Mouse (Mus musculus): ENCODE measurements around the gene Ift88. TPM values are rescaled to one million over a fixed set of nuclear protein-coding genes. Genes with fewer than 3 reads are reported as not detected.

Gene Ift88
- polyA plus RNA-seq (2014; fragmentation: Nextera tagmentation; extraction: Ambion mirVana): 4.8 and 8.6 TPM in 2 replicates

GRCm38 (mm10) chr14:57423432-57424211 is at the start of gene Ift88:
TSS of gene Ift88 (plus strand) at chr14:57424062.
- ATAC-seq (replicated peaks; ENCODE audit: insufficient number of reproducible peaks, low FRiP score, low TSS enrichment): peak; percentile 96
- H3K4me3 ChIP-seq (ENCODE audit: low read depth, low read length): peak within 1 kb of the TSS; percentile 87
- peak within 1 kb of the TSS; percentile 29; the same call in 1 of the 2 replicates for H3K27ac ChIP-seq (ENCODE audit: low read depth, low read length)
- H3K4me2 ChIP-seq: peak within 1 kb of the TSS; percentile 73
- no peaks in the 10 kb centered on the region for H3K27me3 ChIP-seq (ENCODE audit: control insufficient read depth, insufficient read depth, low read length)
- no peaks in the 10 kb centered on the region for H3K36me3 ChIP-seq (ENCODE audit: control insufficient read depth, insufficient read depth, low read length)
- peaks cover 2% of the 10 kb centered on the region; the same call in 1 of the 2 replicates for H3K4me1 ChIP-seq (ENCODE audit: control insufficient read depth, insufficient read depth, low read length)
- WGBS (ENCODE audit: insufficient replicate concordance): 4% methylated on average over 35 of the region's 42 CpGs
- peak within 1 kb of the TSS; percentile 80 for H3K9ac ChIP-seq (ENCODE audit: low read depth, low read length)
- H3K9me3 ChIP-seq (replicated peaks; ENCODE audit: control insufficient read depth, low read length): no peaks in the 10 kb centered on the region

DNA sequence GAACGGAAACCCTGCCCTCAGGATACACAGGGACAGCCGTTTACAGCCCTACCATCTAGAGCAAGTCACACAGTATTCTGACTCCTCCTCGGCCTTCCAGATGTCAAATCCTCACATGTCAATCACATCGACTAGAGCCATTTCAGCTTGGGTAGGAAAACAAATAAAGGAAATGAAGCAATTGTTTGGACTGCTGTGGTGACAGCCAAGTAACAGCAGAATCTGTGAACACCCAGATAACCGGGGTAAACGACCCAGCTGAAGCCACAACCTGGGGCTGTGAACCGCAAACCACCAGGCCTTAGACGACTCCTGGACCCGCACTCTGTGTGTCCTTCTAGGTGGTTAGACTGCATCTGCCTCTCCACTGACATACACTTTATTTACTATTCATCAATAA is 48.7 kb upstream of the Ift88 start:
- Histone ChIP-seq H3K4me1 (ENCODE audit: control insufficient read depth, insufficient read depth, low read length) (no peaks in the 10 kb centered on the region), H3K4me2 (no peak overlapping the region), H3K36me3 (ENCODE audit: control insufficient read depth, insufficient read depth, low read length) (no peaks in the 10 kb centered on the region), H3K4me3 (ENCODE audit: low read depth, low read length) (no peak overlapping the region), H3K9me3 (replicated peaks; ENCODE audit: control insufficient read depth, low read length) (no peaks in the 10 kb centered on the region), H3K27ac (ENCODE audit: low read depth, low read length) (no peak overlapping the region), H3K27me3 (ENCODE audit: control insufficient read depth, insufficient read depth, low read length) (peaks cover 4% of the 10 kb centered on the region; the same call in 1 of the 2 replicates), H3K9ac (ENCODE audit: low read depth, low read length) (no peak overlapping the region)
- no peak for ATAC-seq (replicated peaks; ENCODE audit: insufficient number of reproducible peaks, low FRiP score, low TSS enrichment)
- WGBS (ENCODE audit: insufficient replicate concordance): 71% methylated on average over 9 of the region's 9 CpGs

DNA sequence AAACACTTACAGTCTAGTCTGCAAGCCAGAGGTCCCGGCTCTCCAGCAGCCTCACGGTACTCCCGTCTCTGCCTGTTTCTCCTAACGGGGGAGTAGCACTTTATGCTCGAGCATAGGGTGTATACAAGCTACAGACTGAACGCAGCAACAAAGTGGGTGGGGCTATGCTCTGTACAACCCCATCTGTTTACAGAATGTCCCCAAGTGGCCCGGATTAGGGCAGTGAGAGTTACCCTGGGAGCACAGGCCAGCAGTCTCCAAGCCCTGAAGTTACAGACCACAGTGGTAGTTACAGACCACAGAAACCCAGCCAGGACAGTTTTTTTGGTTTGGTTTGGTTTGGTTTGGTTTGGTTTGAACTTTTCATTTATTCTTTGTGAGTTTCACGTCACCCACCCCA is 47.8 kb upstream of the Ift88 start:
- no peak overlapping the region for H3K4me2 ChIP-seq
- no peak overlapping the region for H3K4me3 ChIP-seq (ENCODE audit: low read depth, low read length)
- no peak overlapping the region for H3K9ac ChIP-seq (ENCODE audit: low read depth, low read length)
- ATAC-seq (replicated peaks; ENCODE audit: insufficient number of reproducible peaks, low FRiP score, low TSS enrichment): no peak
- 66% methylated on average over 8 of the region's 8 CpGs for WGBS (ENCODE audit: insufficient replicate concordance)
- H3K36me3 ChIP-seq (ENCODE audit: control insufficient read depth, insufficient read depth, low read length): no peaks in the 10 kb centered on the region
- H3K9me3 ChIP-seq (replicated peaks; ENCODE audit: control insufficient read depth, low read length): no peaks in the 10 kb centered on the region
- no peaks in the 10 kb centered on the region for H3K4me1 ChIP-seq (ENCODE audit: control insufficient read depth, insufficient read depth, low read length)
- peaks cover 4% of the 10 kb centered on the region; the same call in 1 of the 2 replicates for H3K27me3 ChIP-seq (ENCODE audit: control insufficient read depth, insufficient read depth, low read length)
- H3K27ac ChIP-seq (ENCODE audit: low read depth, low read length): no peak overlapping the region

DNA sequence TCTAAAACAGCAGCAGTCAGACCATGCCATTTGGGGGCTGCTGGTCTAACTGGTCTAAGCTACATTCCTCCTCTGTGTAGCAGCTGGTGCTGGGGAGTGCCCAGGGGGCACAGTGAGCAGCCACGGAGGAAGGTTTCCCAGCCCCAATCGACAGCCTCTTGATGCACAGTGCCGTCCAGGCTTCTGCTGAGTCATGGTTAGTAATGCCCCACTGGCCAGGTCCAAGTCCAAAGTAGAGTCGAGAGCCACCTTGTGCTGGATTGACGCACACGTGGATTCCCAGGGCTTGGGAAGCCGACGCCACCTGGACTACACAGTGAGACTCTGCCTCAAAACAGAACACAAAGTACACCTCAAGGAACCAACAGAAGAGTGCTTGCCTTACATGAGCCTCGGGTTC is 46.9 kb upstream of the Ift88 start:
- WGBS (ENCODE audit: insufficient replicate concordance): 76% methylated on average over 9 of the region's 9 CpGs
- Histone ChIP-seq H3K9me3 (replicated peaks; ENCODE audit: control insufficient read depth, low read length) (no peaks in the 10 kb centered on the region), H3K4me2 (no peak overlapping the region), H3K4me1 (ENCODE audit: control insufficient read depth, insufficient read depth, low read length) (no peaks in the 10 kb centered on the region), H3K4me3 (ENCODE audit: low read depth, low read length) (no peak overlapping the region), H3K36me3 (ENCODE audit: control insufficient read depth, insufficient read depth, low read length) (no peaks in the 10 kb centered on the region), H3K27ac (ENCODE audit: low read depth, low read length) (no peak overlapping the region), H3K9ac (ENCODE audit: low read depth, low read length) (no peak overlapping the region), H3K27me3 (ENCODE audit: control insufficient read depth, insufficient read depth, low read length) (peaks cover 4% of the 10 kb centered on the region; the same call in 1 of the 2 replicates)
- no peak for ATAC-seq (replicated peaks; ENCODE audit: insufficient number of reproducible peaks, low FRiP score, low TSS enrichment)

DNA sequence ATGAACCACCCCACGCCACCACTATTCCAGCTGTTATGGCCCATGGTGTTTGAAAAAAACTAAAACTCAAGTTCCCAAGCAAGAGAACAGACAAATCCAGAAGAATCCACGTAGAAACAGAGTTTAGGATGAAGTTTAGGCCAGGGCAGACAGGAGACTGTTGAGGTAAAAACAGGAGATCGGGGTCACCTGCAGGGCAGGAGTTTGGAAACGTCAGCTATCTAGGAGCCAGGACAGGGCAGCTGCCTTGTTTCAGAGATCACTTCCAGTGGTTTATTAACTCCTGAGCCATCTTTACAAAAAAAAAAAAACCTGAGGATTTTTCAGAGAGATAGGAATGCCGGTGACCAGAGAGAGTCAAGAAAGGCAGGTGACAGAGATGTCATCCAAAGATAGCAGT is 46.3 kb upstream of the Ift88 start:
- Histone ChIP-seq H3K27ac (ENCODE audit: low read depth, low read length) (no peak overlapping the region), H3K4me1 (ENCODE audit: control insufficient read depth, insufficient read depth, low read length) (no peaks in the 10 kb centered on the region), H3K4me2 (no peak overlapping the region), H3K27me3 (ENCODE audit: control insufficient read depth, insufficient read depth, low read length) (peaks cover 4% of the 10 kb centered on the region; the same call in 1 of the 2 replicates), H3K4me3 (ENCODE audit: low read depth, low read length) (no peak overlapping the region), H3K9ac (ENCODE audit: low read depth, low read length) (no peak overlapping the region), H3K9me3 (replicated peaks; ENCODE audit: control insufficient read depth, low read length) (no peaks in the 10 kb centered on the region), H3K36me3 (ENCODE audit: control insufficient read depth, insufficient read depth, low read length) (no peaks in the 10 kb centered on the region)
- 70% methylated on average over 5 of the region's 5 CpGs for WGBS (ENCODE audit: insufficient replicate concordance)
- no peak for ATAC-seq (replicated peaks; ENCODE audit: insufficient number of reproducible peaks, low FRiP score, low TSS enrichment)

- Histone ChIP-seq H3K4me2 (no peak overlapping the region), H3K4me1 (ENCODE audit: control insufficient read depth, insufficient read depth, low read length) (0 out of 2 replicates have a peak, but pooled peaks cover 6% of the 10 kb centered on the region), H3K9me3 (replicated peaks; ENCODE audit: control insufficient read depth, low read length) (no peaks in the 10 kb centered on the region), H3K27me3 (ENCODE audit: control insufficient read depth, insufficient read depth, low read length) (no peaks in the 10 kb centered on the region), H3K9ac (ENCODE audit: low read depth, low read length) (no peak overlapping the region), H3K4me3 (ENCODE audit: low read depth, low read length) (no peak overlapping the region), H3K36me3 (ENCODE audit: control insufficient read depth, insufficient read depth, low read length) (no peaks in the 10 kb centered on the region), H3K27ac (ENCODE audit: low read depth, low read length) (no peak overlapping the region)
- WGBS (ENCODE audit: insufficient replicate concordance): 74% methylated on average over 5 of the region's 5 CpGs
- no peak for ATAC-seq (replicated peaks; ENCODE audit: insufficient number of reproducible peaks, low FRiP score, low TSS enrichment)
Measured at GRCm38 (mm10) chr14:57385667-57386066, 38.2 kb upstream of the Ift88 start.

GRCm38 (mm10) chr14:57386758-57387561 is 36.9 kb upstream of the Ift88 start:
- Histone ChIP-seq H3K9me3 (replicated peaks; ENCODE audit: control insufficient read depth, low read length) (no peaks in the 10 kb centered on the region), H3K4me1 (ENCODE audit: control insufficient read depth, insufficient read depth, low read length) (0 out of 2 replicates have a peak, but pooled peaks cover 6% of the 10 kb centered on the region), H3K27me3 (ENCODE audit: control insufficient read depth, insufficient read depth, low read length) (no peaks in the 10 kb centered on the region), H3K9ac (ENCODE audit: low read depth, low read length) (no peak overlapping the region), H3K36me3 (ENCODE audit: control insufficient read depth, insufficient read depth, low read length) (no peaks in the 10 kb centered on the region), H3K4me2 (no peak overlapping the region), H3K27ac (ENCODE audit: low read depth, low read length) (no peak overlapping the region), H3K4me3 (ENCODE audit: low read depth, low read length) (no peak overlapping the region)
- no peak for ATAC-seq (replicated peaks; ENCODE audit: insufficient number of reproducible peaks, low FRiP score, low TSS enrichment)
- 48% methylated on average over 14 of the region's 14 CpGs for WGBS (ENCODE audit: insufficient replicate concordance)

- H3K27ac ChIP-seq (ENCODE audit: low read depth, low read length): no peak overlapping the region
- H3K4me2 ChIP-seq: no peak overlapping the region
- H3K4me1 ChIP-seq (ENCODE audit: control insufficient read depth, insufficient read depth, low read length): 0 out of 2 replicates have a peak, but pooled peaks cover 6% of the 10 kb centered on the region
- no peak overlapping the region for H3K4me3 ChIP-seq (ENCODE audit: low read depth, low read length)
- WGBS (ENCODE audit: insufficient replicate concordance): 59% methylated on average over 4 of the region's 4 CpGs
- H3K27me3 ChIP-seq (ENCODE audit: control insufficient read depth, insufficient read depth, low read length): no peaks in the 10 kb centered on the region; the same call in 1 of the 2 replicates
- no peaks in the 10 kb centered on the region for H3K9me3 ChIP-seq (replicated peaks; ENCODE audit: control insufficient read depth, low read length)
- H3K9ac ChIP-seq (ENCODE audit: low read depth, low read length): no peak overlapping the region
- ATAC-seq (replicated peaks; ENCODE audit: insufficient number of reproducible peaks, low FRiP score, low TSS enrichment): no peak
- H3K36me3 ChIP-seq (ENCODE audit: control insufficient read depth, insufficient read depth, low read length): no peaks in the 10 kb centered on the region
Measured at GRCm38 (mm10) chr14:57391621-57392020, 32.2 kb upstream of the Ift88 start.

All from heart, embryonic 11.5 days (tissue).